Mouse (Mus musculus): ENCODE results near the gene Ptpn1. TPM values are rescaled to one million over a fixed set of nuclear protein-coding genes. Genes with fewer than 3 reads are reported as not detected.

Gene Ptpn1
- polyA plus RNA-seq, 1 experiment from 2014 or later, result 50.8 TPM

- WGBS, result 26% methylated on average over 11 of the region's 11 CpGs
- no peak for ATAC-seq (replicated peaks; ENCODE audit: extremely low read depth, insufficient read depth, low FRiP score)
- peak overlapping the region; percentile 36 for H3K9ac ChIP-seq (ENCODE audit: low read length)
- no peaks in the 10 kb centered on the region for H3K36me3 ChIP-seq (ENCODE audit: control insufficient read depth, insufficient read depth)
- H3K4me3 ChIP-seq (ENCODE audit: low read length), result no peak overlapping the region
- H3K4me1 ChIP-seq (ENCODE audit: control insufficient read depth, insufficient read depth, low read length), result peaks cover 73% of the 10 kb centered on the region
- H3K4me2 ChIP-seq (ENCODE audit: low read depth, low read length), result no peak overlapping the region
- H3K27me3 ChIP-seq (ENCODE audit: control insufficient read depth, insufficient read depth, low read length), result no peaks in the 10 kb centered on the region
- H3K27ac ChIP-seq (ENCODE audit: low read length), result peak overlapping the region; percentile 74
- no peaks in the 10 kb centered on the region for H3K9me3 ChIP-seq (replicated peaks; ENCODE audit: control insufficient read depth, low read length)
Measured at GRCm38 (mm10) chr2:167939632-167940399, 8.0 kb downstream of the Ptpn1 start.

DNA sequence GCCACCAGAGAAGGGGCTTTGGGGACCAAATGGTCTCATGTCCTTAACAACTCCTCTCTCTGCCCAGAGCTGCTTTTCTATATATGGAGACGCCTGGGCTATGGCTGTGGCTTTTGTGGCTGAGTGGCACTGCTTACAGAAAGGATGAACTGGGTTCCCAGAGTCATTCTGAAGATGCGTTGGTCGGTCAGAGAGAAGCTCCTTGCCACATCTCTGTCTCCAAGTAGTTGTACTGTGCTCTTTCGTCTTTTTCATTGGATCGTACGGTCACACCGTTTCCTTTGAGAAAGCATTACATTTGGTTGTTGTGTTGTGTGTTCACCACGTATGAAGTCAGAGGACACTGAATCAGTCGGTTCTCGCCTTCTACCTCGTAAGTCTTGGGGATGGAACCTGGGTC is 8.8 kb downstream of the Ptpn1 start:
- Histone ChIP-seq H3K36me3 (ENCODE audit: control insufficient read depth, insufficient read depth) (no peaks in the 10 kb centered on the region), H3K9me3 (replicated peaks; ENCODE audit: control insufficient read depth, low read length) (no peaks in the 10 kb centered on the region), H3K9ac (ENCODE audit: low read length) (no peak overlapping the region), H3K27ac (ENCODE audit: low read length) (0 out of 2 replicates have a peak overlapping the region, but pooled peaks have one; percentile 74), H3K27me3 (ENCODE audit: control insufficient read depth, insufficient read depth, low read length) (no peaks in the 10 kb centered on the region), H3K4me3 (ENCODE audit: low read length) (no peak overlapping the region), H3K4me1 (ENCODE audit: control insufficient read depth, insufficient read depth, low read length) (peaks cover 70% of the 10 kb centered on the region), H3K4me2 (ENCODE audit: low read depth, low read length) (no peak overlapping the region)
- ATAC-seq (replicated peaks; ENCODE audit: extremely low read depth, insufficient read depth, low FRiP score), result no peak
- 82% methylated on average over 11 of the region's 11 CpGs for WGBS

DNA sequence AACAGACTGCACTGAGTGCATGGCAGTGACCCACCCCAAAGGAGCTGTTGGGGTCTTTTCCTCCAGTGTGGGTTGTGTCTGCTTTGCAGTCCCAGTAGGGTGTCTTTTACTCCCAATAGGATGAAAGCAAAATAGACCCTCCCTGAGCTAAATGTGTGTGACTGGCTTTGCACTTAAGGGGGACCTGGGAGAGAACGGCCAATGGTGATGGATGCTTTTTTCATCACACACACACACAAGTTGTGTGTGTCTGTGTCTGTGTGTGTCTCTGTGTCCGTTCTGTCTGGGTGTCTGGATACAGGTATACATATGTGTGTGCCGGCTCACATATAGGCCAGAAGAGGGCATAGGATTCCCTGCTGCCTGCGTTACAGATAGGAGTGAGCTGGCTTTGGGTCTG is 9.5 kb downstream of the Ptpn1 start:
- WGBS, result 74% methylated on average over 4 of the region's 4 CpGs
- no peak for ATAC-seq (replicated peaks; ENCODE audit: extremely low read depth, insufficient read depth, low FRiP score)

DNA sequence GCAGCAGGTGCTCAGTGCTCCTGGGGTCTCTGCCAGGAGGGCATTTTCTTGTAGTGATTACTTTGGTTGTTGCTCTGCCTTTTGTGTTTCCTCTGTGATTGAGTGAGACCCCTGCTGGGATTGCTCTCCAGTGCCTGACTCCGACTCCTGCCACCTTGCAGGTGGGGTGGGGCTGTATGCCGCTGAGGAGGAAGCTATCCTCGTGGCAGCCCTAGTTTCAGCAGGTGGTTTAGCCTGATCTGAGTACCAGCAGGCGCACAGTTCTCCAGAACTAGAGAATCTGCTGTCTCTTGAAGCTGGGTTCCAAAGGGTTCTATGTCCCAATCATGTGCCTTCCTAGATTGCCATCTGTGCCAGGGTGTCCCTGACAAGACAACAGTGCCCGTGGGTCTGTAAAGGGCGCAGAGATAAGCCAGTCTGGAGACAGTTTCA is 9.9 kb downstream of the Ptpn1 start:
- Histone ChIP-seq H3K4me1 (ENCODE audit: control insufficient read depth, insufficient read depth, low read length) (peaks cover 66% of the 10 kb centered on the region), H3K36me3 (ENCODE audit: control insufficient read depth, insufficient read depth) (no peaks in the 10 kb centered on the region), H3K27me3 (ENCODE audit: control insufficient read depth, insufficient read depth, low read length) (no peaks in the 10 kb centered on the region), H3K9ac (ENCODE audit: low read length) (peak overlapping the region; percentile 62), H3K4me3 (ENCODE audit: low read length) (no peak overlapping the region), H3K27ac (ENCODE audit: low read length) (peak overlapping the region; percentile 89), H3K9me3 (replicated peaks; ENCODE audit: control insufficient read depth, low read length) (no peaks in the 10 kb centered on the region), H3K4me2 (ENCODE audit: low read depth, low read length) (peak overlapping the region; percentile 45)
- WGBS, result 42% methylated on average over 6 of the region's 6 CpGs
- no peak for ATAC-seq (replicated peaks; ENCODE audit: extremely low read depth, insufficient read depth, low FRiP score)

More for the DNA sequence above, 9.5 kb downstream of the Ptpn1 start:
- no peak overlapping the region for H3K4me2 ChIP-seq (ENCODE audit: low read depth, low read length)
- H3K9me3 ChIP-seq (replicated peaks; ENCODE audit: control insufficient read depth, low read length), result no peaks in the 10 kb centered on the region
- no peaks in the 10 kb centered on the region for H3K36me3 ChIP-seq (ENCODE audit: control insufficient read depth, insufficient read depth)
- H3K27me3 ChIP-seq (ENCODE audit: control insufficient read depth, insufficient read depth, low read length), result no peaks in the 10 kb centered on the region
- H3K27ac ChIP-seq (ENCODE audit: low read length), result peak overlapping the region; percentile 89
- no peak overlapping the region for H3K4me3 ChIP-seq (ENCODE audit: low read length)
- peaks cover 67% of the 10 kb centered on the region for H3K4me1 ChIP-seq (ENCODE audit: control insufficient read depth, insufficient read depth, low read length)
- H3K9ac ChIP-seq (ENCODE audit: low read length), result peak overlapping the region; percentile 62; the same call in 1 of the 2 replicates

- peak; percentile 75 for ATAC-seq (replicated peaks; ENCODE audit: extremely low read depth, insufficient read depth, low FRiP score)
- WGBS, result 22% methylated on average over 8 of the region's 8 CpGs
- Histone ChIP-seq H3K9ac (ENCODE audit: low read length) (peak overlapping the region; percentile 62), H3K9me3 (replicated peaks; ENCODE audit: control insufficient read depth, low read length) (no peaks in the 10 kb centered on the region), H3K4me3 (ENCODE audit: low read length) (peak overlapping the region; percentile 11; the same call in 1 of the 2 replicates), H3K4me1 (ENCODE audit: control insufficient read depth, insufficient read depth, low read length) (peaks cover 69% of the 10 kb centered on the region), H3K27ac (ENCODE audit: low read length) (peak overlapping the region; percentile 89), H3K4me2 (ENCODE audit: low read depth, low read length) (peak overlapping the region; percentile 45), H3K27me3 (ENCODE audit: control insufficient read depth, insufficient read depth, low read length) (no peaks in the 10 kb centered on the region), H3K36me3 (ENCODE audit: control insufficient read depth, insufficient read depth) (no peaks in the 10 kb centered on the region)
Measured at GRCm38 (mm10) chr2:167942199-167942925, 10.5 kb downstream of the Ptpn1 start.

DNA sequence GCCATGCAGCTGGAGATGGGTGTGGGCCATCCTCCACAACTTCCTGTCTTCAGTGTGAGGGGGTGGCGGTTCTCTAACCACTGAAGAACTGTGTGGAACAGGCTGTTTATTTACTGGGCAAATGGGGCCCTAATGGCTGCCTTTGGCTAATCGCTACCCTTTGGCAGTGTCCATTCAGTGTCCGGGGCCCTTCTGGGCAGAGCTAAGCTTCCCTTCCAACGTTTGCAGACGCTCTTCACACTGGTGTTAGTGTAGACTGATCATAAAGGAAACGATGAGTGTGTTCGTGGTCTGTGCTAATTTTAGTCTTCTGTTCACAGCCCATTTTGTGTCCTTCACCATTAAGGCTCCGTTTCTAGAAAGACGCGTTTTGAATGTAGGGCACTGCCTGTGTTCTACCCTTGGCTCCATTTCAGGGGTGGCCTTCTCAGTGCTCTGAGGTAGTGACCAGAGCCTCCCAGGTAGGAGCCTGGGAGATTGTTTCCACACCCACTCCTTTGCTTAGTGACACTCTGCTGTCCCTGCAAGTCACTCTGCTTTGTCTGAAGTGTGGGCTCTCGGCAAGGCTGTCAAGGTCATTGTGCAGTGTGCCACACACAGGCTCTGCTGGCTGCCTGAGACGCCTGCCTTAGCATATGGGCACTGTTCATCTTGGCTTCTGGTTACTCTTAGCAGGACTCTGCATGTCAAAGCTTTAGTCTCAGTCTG is 11.2 kb downstream of the Ptpn1 start:
- peak overlapping the region; percentile 89 for H3K27ac ChIP-seq (ENCODE audit: low read length)
- H3K4me1 ChIP-seq (ENCODE audit: control insufficient read depth, insufficient read depth, low read length), result peaks cover 75% of the 10 kb centered on the region
- H3K9me3 ChIP-seq (replicated peaks; ENCODE audit: control insufficient read depth, low read length), result no peaks in the 10 kb centered on the region
- WGBS, result 34% methylated on average over 12 of the region's 12 CpGs
- peak overlapping the region; percentile 62 for H3K9ac ChIP-seq (ENCODE audit: low read length)
- H3K4me3 ChIP-seq (ENCODE audit: low read length), result no peak overlapping the region
- H3K4me2 ChIP-seq (ENCODE audit: low read depth, low read length), result peak overlapping the region; percentile 45
- no peaks in the 10 kb centered on the region for H3K27me3 ChIP-seq (ENCODE audit: control insufficient read depth, insufficient read depth, low read length)
- 0 out of 2 replicates have a peak, but pooled peaks have one; percentile 19 for ATAC-seq (replicated peaks; ENCODE audit: extremely low read depth, insufficient read depth, low FRiP score)
- no peaks in the 10 kb centered on the region for H3K36me3 ChIP-seq (ENCODE audit: control insufficient read depth, insufficient read depth)

- Histone ChIP-seq H3K27ac (ENCODE audit: low read length) (no peak overlapping the region), H3K4me2 (ENCODE audit: low read depth, low read length) (no peak overlapping the region), H3K4me3 (ENCODE audit: low read length) (no peak overlapping the region), H3K9ac (ENCODE audit: low read length) (no peak overlapping the region), H3K36me3 (ENCODE audit: control insufficient read depth, insufficient read depth) (no peaks in the 10 kb centered on the region), H3K4me1 (ENCODE audit: control insufficient read depth, insufficient read depth, low read length) (peaks cover 77% of the 10 kb centered on the region), H3K9me3 (replicated peaks; ENCODE audit: control insufficient read depth, low read length) (no peaks in the 10 kb centered on the region), H3K27me3 (ENCODE audit: control insufficient read depth, insufficient read depth, low read length) (no peaks in the 10 kb centered on the region)
- 85% methylated on average over 3 of the region's 3 CpGs for WGBS
- ATAC-seq (replicated peaks; ENCODE audit: extremely low read depth, insufficient read depth, low FRiP score), result no peak
Measured at GRCm38 (mm10) chr2:167944193-167944592, 12.3 kb downstream of the Ptpn1 start.

- Histone ChIP-seq H3K9me3 (replicated peaks; ENCODE audit: control insufficient read depth, low read length) (no peaks in the 10 kb centered on the region), H3K27ac (ENCODE audit: low read length) (no peak overlapping the region), H3K4me2 (ENCODE audit: low read depth, low read length) (no peak overlapping the region), H3K36me3 (ENCODE audit: control insufficient read depth, insufficient read depth) (no peaks in the 10 kb centered on the region), H3K4me3 (ENCODE audit: low read length) (no peak overlapping the region), H3K9ac (ENCODE audit: low read length) (no peak overlapping the region), H3K4me1 (ENCODE audit: control insufficient read depth, insufficient read depth, low read length) (peaks cover 70% of the 10 kb centered on the region), H3K27me3 (ENCODE audit: control insufficient read depth, insufficient read depth, low read length) (no peaks in the 10 kb centered on the region)
- ATAC-seq (replicated peaks; ENCODE audit: extremely low read depth, insufficient read depth, low FRiP score), result no peak
- WGBS, result 77% methylated on average over 5 of the region's 5 CpGs
Measured at GRCm38 (mm10) chr2:167945451-167945850, 13.6 kb downstream of the Ptpn1 start.
